Mouse (Mus musculus) kidney, adult 2 months (tissue): ENCODE measurements at regions not wholly inside any gene's neighbourhood (a gene's known extent, or its start where the extent isn't known, plus 50 kb on each side); places are given as distances from the start of the nearest gene placed in this dataset.
A peak's percentile ranks its signal among the peaks of the same experiment; 100 is the strongest.

Source experiments
- DNase-seq: peaks from one replicate; pipeline ENCODE4 v3.0.0; 2021
- H3K27ac ChIP-seq: fragments of 200-500 bp; 2 replicates; pipeline ENCODE4 v1.5.1; 2012; ENCODE audit warnings: low read depth, low read length, control low read depth, inconsistent platforms; ENCODE audit not compliant: insufficient read depth
- H3K27me3 ChIP-seq: fragments of 200-500 bp; replicated peaks from 2 replicates; pipeline ENCODE4 v1.6.1; 2012; ENCODE audit warnings: mild to moderate bottlenecking, moderate library complexity, low read length, inconsistent platforms; ENCODE audit not compliant: control insufficient read depth, insufficient read depth
- H3K36me3 ChIP-seq: fragments of 200-500 bp; 2 replicates; pipeline ENCODE4 v1.6.1; 2012; ENCODE audit warnings: mild to moderate bottlenecking, moderate library complexity, low read length, inconsistent platforms; ENCODE audit not compliant: control insufficient read depth, insufficient read depth
- H3K4me1 ChIP-seq: fragments of 200-500 bp; 2 replicates; pipeline ENCODE4 v1.6.1; 2011; ENCODE audit warnings: low read length; ENCODE audit not compliant: control insufficient read depth, insufficient read depth
- H3K4me3 ChIP-seq: fragments of 200-500 bp; 2 replicates; pipeline ENCODE4 v1.5.1; 2011; ENCODE audit warnings: mild to moderate bottlenecking, low read depth, low read length, control low read depth; ENCODE audit not compliant: insufficient read depth
- CTCF ChIP-seq: fragments of 200-500 bp; conservative IDR thresholded peaks from 2 replicates; pipeline ENCODE4 v1.5.1; 2011; ENCODE audit warnings: low read depth, mild to moderate bottlenecking, control low read depth, low read length, moderate library complexity, mixed read lengths; ENCODE audit not compliant: insufficient read depth, insufficient read length
- POLR2A ChIP-seq: fragments of 200-500 bp; IDR thresholded peaks from one replicate; pipeline ENCODE4 v1.6.1; 2011; ENCODE audit warnings: low read depth, low read length, control low read depth
- WGBS: fragments of 180-500 bp; shearing (Covaris S2); methylation state at CpG from one replicate; pipeline ENCODE4 v1.1.7; 2018; 5-methylcytosine and 5-hydroxymethylcytosine counted together

- Histone ChIP-seq H3K4me1 (no peaks in the 10 kb centered on the region), H3K36me3 (no peaks in the 10 kb centered on the region), H3K27ac (no peak overlapping the region), H3K27me3 (no peaks in the 10 kb centered on the region), H3K4me3 (no peak overlapping the region)
- 68% methylated on average over 7 of the region's 7 CpGs for WGBS
- no peak for TF ChIP-seq POLR2A
- TF ChIP-seq CTCF = no peak
- DNase-seq = no peak
These were observed 127.0 kb downstream of the Cdc5l start for GRCm38 (mm10) chr17:45306506-45306905.

GRCm38 (mm10) chr17:45303183-45303582, 130.4 kb downstream of the Cdc5l start:
- no peaks in the 10 kb centered on the region for H3K36me3 ChIP-seq
- 88% methylated on average over 6 of the region's 6 CpGs for WGBS
- no peak overlapping the region for H3K27ac ChIP-seq
- no peaks in the 10 kb centered on the region for H3K4me1 ChIP-seq
- H3K4me3 ChIP-seq = no peak overlapping the region
- no peak for TF ChIP-seq POLR2A
- TF ChIP-seq CTCF = no peak
- no peak for DNase-seq
- no peaks in the 10 kb centered on the region for H3K27me3 ChIP-seq

GRCm38 (mm10) chr17:45298355-45298754, 135.2 kb downstream of the Cdc5l start:
- Histone ChIP-seq H3K27me3 (no peaks in the 10 kb centered on the region), H3K4me3 (no peak overlapping the region), H3K4me1 (no peaks in the 10 kb centered on the region), H3K36me3 (no peaks in the 10 kb centered on the region), H3K27ac (no peak overlapping the region)
- 42% methylated on average over 4 of the region's 4 CpGs for WGBS
- DNase-seq = no peak
- TF ChIP-seq CTCF = no peak
- no peak for TF ChIP-seq POLR2A

GRCm38 (mm10) chr17:45297860-45298259, 135.7 kb downstream of the Cdc5l start:
- H3K27ac ChIP-seq = no peak overlapping the region
- TF ChIP-seq POLR2A (no peak), CTCF (no peak)
- no peak for DNase-seq
- no peak overlapping the region for H3K4me3 ChIP-seq
- no peaks in the 10 kb centered on the region for H3K4me1 ChIP-seq
- no peaks in the 10 kb centered on the region for H3K27me3 ChIP-seq
- H3K36me3 ChIP-seq = no peaks in the 10 kb centered on the region
- WGBS = 67% methylated on average over 3 of the region's 3 CpGs

GRCm38 (mm10) chr17:45296363-45296762, 137.2 kb downstream of the Cdc5l start:
- 0 out of 2 replicates have a peak, but pooled peaks have one; percentile 15 for TF ChIP-seq CTCF
- TF ChIP-seq POLR2A = no peak
- H3K4me1 ChIP-seq = no peaks in the 10 kb centered on the region
- H3K27ac ChIP-seq = no peak overlapping the region
- DNase-seq = no peak
- WGBS = 96% methylated on average over 1 of the region's 1 CpGs
- no peaks in the 10 kb centered on the region for H3K36me3 ChIP-seq
- H3K4me3 ChIP-seq = no peak overlapping the region
- H3K27me3 ChIP-seq = no peaks in the 10 kb centered on the region

GRCm38 (mm10) chr17:45294886-45295285, 138.7 kb downstream of the Cdc5l start:
- TF ChIP-seq POLR2A (no peak), CTCF (no peak)
- no peak overlapping the region for H3K4me3 ChIP-seq
- DNase-seq = no peak
- no peak overlapping the region for H3K27ac ChIP-seq
- no peaks in the 10 kb centered on the region for H3K4me1 ChIP-seq
- no peaks in the 10 kb centered on the region for H3K36me3 ChIP-seq
- 45% methylated on average over 4 of the region's 4 CpGs for WGBS
- no peaks in the 10 kb centered on the region for H3K27me3 ChIP-seq

- Histone ChIP-seq H3K27me3 (no peaks in the 10 kb centered on the region), H3K27ac (no peak overlapping the region), H3K4me3 (no peak overlapping the region), H3K4me1 (no peaks in the 10 kb centered on the region), H3K36me3 (no peaks in the 10 kb centered on the region)
- TF ChIP-seq CTCF = no peak
- no peak for TF ChIP-seq POLR2A
- WGBS = 82% methylated on average over 11 of the region's 11 CpGs
- no peak for DNase-seq
These were observed 139.2 kb downstream of the Cdc5l start for GRCm38 (mm10) chr17:45294256-45294865.
